Mouse (Mus musculus) CH12.LX (cell line): ENCODE data around the gene Atxn3. TPM values are rescaled to one million over a fixed set of nuclear protein-coding genes. Genes with fewer than 3 reads are reported as not detected.
A peak's percentile ranks its signal among the peaks of the same experiment; 100 is the strongest.

Experiments used
- DNase-seq: peaks from one replicate; pipeline ENCODE4 v3.0.0-alpha.2; 2013; ENCODE audit errors: extremely low read depth
- H3K27ac ChIP-seq: 2 replicates; pipeline ENCODE4 v1.5.1; 2012; ENCODE audit warnings: low read depth, mild to moderate bottlenecking, control low read depth, moderate library complexity; ENCODE audit not compliant: insufficient read depth
- H3K27me3 ChIP-seq: replicated peaks from 2 replicates; pipeline ENCODE3; 2012; ENCODE audit warnings: inconsistent platforms
- H3K36me3 ChIP-seq, 2 experiments: replicated peaks in 1 of 2; 2 replicates each; pipeline versions ENCODE3 to v1.6.1; 2012; ENCODE audit warnings: inconsistent platforms in 1 of 2, low read length in 1 of 2, mild to moderate bottlenecking in 1 of 2, mixed read lengths in 1 of 2, moderate library complexity in 1 of 2; ENCODE audit not compliant: control insufficient read depth in 1 of 2, insufficient read depth in 1 of 2
- H3K4me1 ChIP-seq, 2 experiments: 2 replicates each; pipeline ENCODE4 v1.6.1; 2012; ENCODE audit warnings: inconsistent platforms in 1 of 2, moderate library complexity in 1 of 2; ENCODE audit not compliant: insufficient read depth in 2 of 2, control insufficient read depth in 1 of 2
- H3K4me2 ChIP-seq: 2 replicates; pipeline ENCODE4 v1.6.1; 2012; ENCODE audit warnings: low read depth, mild to moderate bottlenecking, control low read depth; ENCODE audit not compliant: poor library complexity, insufficient read depth, severe bottlenecking
- H3K4me3 ChIP-seq, 3 experiments: fragments of 150-350 bp in 1 of 3; sonication (generic) in 1 of 3; replicated peaks in 1 of 3; 2 replicates each; pipeline versions ENCODE3 to v1.5.1; 2011 to 2012; ENCODE audit warnings: low read depth in 2 of 3, low read length in 2 of 3, mild to moderate bottlenecking in 2 of 3, moderate library complexity in 2 of 3, control low read depth in 1 of 3, improper control_type of control experiment in 1 of 3, inconsistent platforms in 1 of 3, mixed read lengths in 1 of 3; ENCODE audit not compliant: poor library complexity in 1 of 3
- H3K79me2 ChIP-seq: replicated peaks from 2 replicates; pipeline ENCODE4 v1.6.1; 2012; ENCODE audit warnings: mild to moderate bottlenecking, moderate library complexity; ENCODE audit not compliant: control insufficient read depth, poor library complexity, insufficient read depth, severe bottlenecking; ENCODE audit errors: extremely low read depth
- H3K9ac ChIP-seq: 2 replicates; pipeline ENCODE4 v1.6.1; 2012; ENCODE audit warnings: low read depth, mild to moderate bottlenecking, control low read depth, moderate library complexity; ENCODE audit not compliant: insufficient read depth
- H3K9me3 ChIP-seq: replicated peaks from 2 replicates; pipeline ENCODE3; 2012; ENCODE audit warnings: low read length, inconsistent platforms, mixed read lengths
- CHD2 ChIP-seq: IDR thresholded peaks from 2 replicates; pipeline ENCODE4 v1.6.1; 2011; ENCODE audit warnings: low read length, improper control_type of control experiment
- EP300 ChIP-seq: IDR thresholded peaks from 2 replicates; pipeline ENCODE4 v1.6.1; 2011; ENCODE audit warnings: low read length, improper control_type of control experiment
- JUN ChIP-seq: IDR thresholded peaks from 2 replicates; pipeline ENCODE4 v1.6.1; 2011; ENCODE audit warnings: low read depth, mild to moderate bottlenecking, low read length, improper control_type of control experiment, moderate library complexity; ENCODE audit not compliant: insufficient read depth
- KAT2A ChIP-seq: IDR thresholded peaks from 2 replicates; pipeline ENCODE4 v1.6.1; 2012; ENCODE audit warnings: low read length, improper control_type of control experiment, inconsistent platforms; ENCODE audit not compliant: insufficient replicate concordance
- MAFK ChIP-seq: IDR thresholded peaks from 2 replicates; pipeline ENCODE4 v1.6.1; 2011; ENCODE audit warnings: low read length, improper control_type of control experiment; ENCODE audit not compliant: insufficient replicate concordance
- MAX ChIP-seq: IDR thresholded peaks from 2 replicates; pipeline ENCODE4 v1.6.1; 2011; ENCODE audit warnings: low read length, improper control_type of control experiment
- MAZ ChIP-seq: IDR thresholded peaks from 2 replicates; pipeline ENCODE4 v1.6.1; 2012; ENCODE audit warnings: low read depth, mild to moderate bottlenecking, inconsistent platforms, low read length, improper control_type of control experiment, moderate library complexity
- MXI1 ChIP-seq: IDR thresholded peaks from 2 replicates; pipeline ENCODE4 v1.6.1; 2011; ENCODE audit warnings: mild to moderate bottlenecking, low read depth, low read length, improper control_type of control experiment
- NRF1 ChIP-seq: IDR thresholded peaks from 2 replicates; pipeline ENCODE4 v1.6.1; 2014; ENCODE audit warnings: low read depth, mild to moderate bottlenecking, inconsistent platforms, low read length, improper control_type of control experiment, moderate library complexity
- PAX5 ChIP-seq: IDR thresholded peaks from 2 replicates; pipeline ENCODE4 v1.6.1; 2012; ENCODE audit warnings: low read length, inconsistent platforms, mixed read lengths
- POLR2A ChIP-seq: IDR thresholded peaks from 2 replicates; pipeline ENCODE4 v1.6.1; 2011; ENCODE audit warnings: low read depth, mild to moderate bottlenecking, improper control_type of control experiment, low read length
- RAD21 ChIP-seq: IDR thresholded peaks from 2 replicates; pipeline ENCODE4 v1.6.1; 2011; ENCODE audit warnings: low read depth, mild to moderate bottlenecking, low read length, improper control_type of control experiment, moderate library complexity
- RCOR1 ChIP-seq: conservative IDR thresholded peaks from 2 replicates; pipeline ENCODE4 v1.6.1; 2012; ENCODE audit warnings: low read depth, mild to moderate bottlenecking, inconsistent platforms, low read length, improper control_type of control experiment
- TBP ChIP-seq: conservative IDR thresholded peaks from 2 replicates; pipeline ENCODE4 v1.6.1; 2011; ENCODE audit warnings: low read depth, low read length, improper control_type of control experiment
- TCF12 ChIP-seq: IDR thresholded peaks from 2 replicates; pipeline ENCODE4 v1.6.1; 2014; ENCODE audit warnings: low read depth, mild to moderate bottlenecking, inconsistent platforms, low read length, improper control_type of control experiment
- USF1 ChIP-seq: IDR thresholded peaks from 2 replicates; pipeline ENCODE4 v1.6.1; 2014; ENCODE audit warnings: low read depth, mild to moderate bottlenecking, inconsistent platforms, low read length, improper control_type of control experiment
- USF2 ChIP-seq: conservative IDR thresholded peaks from 2 replicates; pipeline ENCODE4 v1.6.1; 2011; ENCODE audit warnings: low read depth, low read length, improper control_type of control experiment
- ZMIZ1 ChIP-seq: IDR thresholded peaks from 2 replicates; pipeline ENCODE4 v1.6.1; 2012; ENCODE audit warnings: low read depth, mild to moderate bottlenecking, inconsistent platforms, low read length, improper control_type of control experiment
- ZNF384 ChIP-seq: IDR thresholded peaks from 2 replicates; pipeline ENCODE4 v1.6.1; 2012; ENCODE audit warnings: low read depth, low read length, improper control_type of control experiment, inconsistent platforms
- dilution Hi-C: fragments of 300-500 bp; cut with MboI; formaldehyde crosslinking; loops from 2 replicates; pipeline ENCODE4 v1.14.3; 2020; ENCODE audit warnings: low sequenced_read_pairs; ENCODE audit not compliant: extremely low pct_unique_long_range_greater_than_20kb, extremely low pct_ligation_motif_present
- in situ Hi-C: fragments of 300-500 bp; cut with MboI; formaldehyde crosslinking; loops from 3 replicates; pipeline ENCODE4 v1.14.3; 2019; ENCODE audit warnings: low sequenced_read_pairs, low pct_ligation_motif_present, low pct_unique_long_range_greater_than_20kb, mixed read lengths
- polyA plus RNA-seq: library from polyadenylated mRNA; unstranded; fragments of >175 nt; gene quantifications from 2 replicates; pipeline ENCODE4 v1.2.1, GENCODE M21; 2012; ENCODE audit warnings: low read depth; ENCODE audit not compliant: insufficient read length
- total RNA-seq, 2 experiments: library from RNA; depleted of rRNA; stranded (reverse); fragments of 300-350 nt in 1 of 2; fragments of >200 nt in 1 of 2; gene quantifications; 2 replicates each; pipeline ENCODE4 v1.2.3; 2012 to 2014

The Atxn3 gene
- total and polyA plus RNA-seq, 3 experiments = 10.8 to 24.4 (median 21.8) TPM

- dilution Hi-C loops = no loop called here
These were observed 20.5 kb upstream of the Atxn3 start for GRCm38 (mm10) chr12:101978588-101978987.

GRCm38 (mm10) chr12:101978162-101978561, 20.1 kb upstream of the Atxn3 start:
- H3K9ac ChIP-seq = peak overlapping the region; percentile 1; the same call in 1 of the 2 replicates
- H3K36me3 ChIP-seq = peaks cover 14 to 28% of the 10 kb centered on the region in 2 experiments
- peak overlapping the region in 1 of 3 experiments; percentile 25 for H3K4me3 ChIP-seq
- TF ChIP-seq USF1 (peak; percentile 54), MXI1 (no peak), USF2 (peak; percentile 51), MAZ (no peak), ZNF384 (no peak), JUN (no peak), POLR2A (no peak), PAX5 (no peak), RCOR1 (no peak), RAD21 (no peak), CHD2 (no peak), TBP (no peak), KAT2A (no peak), MAX (no peak), MAFK (no peak)
- H3K4me2 ChIP-seq = peak overlapping the region; percentile 91
- DNase-seq = peak; percentile 34
- H3K27ac ChIP-seq = peak overlapping the region; percentile 79
- no peaks in the 10 kb centered on the region for H3K27me3 ChIP-seq
- dilution Hi-C loops = no loop called here
- no peaks in the 10 kb centered on the region for H3K9me3 ChIP-seq
- H3K4me1 ChIP-seq = peaks cover 4 to 44% of the 10 kb centered on the region in 2 experiments; a peak in 2 of 4 replicates
- in situ Hi-C loops = no loop called here
- H3K79me2 ChIP-seq = peaks cover 60% of the 10 kb centered on the region

More at GRCm38 (mm10) chr12:101978588-101978987, 20.5 kb upstream of the Atxn3 start:
- peak overlapping the region in 1 of 3 experiments; percentile 25 for H3K4me3 ChIP-seq
- DNase-seq = no peak
- H3K9ac ChIP-seq = 0 out of 2 replicates have a peak overlapping the region, but pooled peaks have one; percentile 1
- H3K4me1 ChIP-seq = peaks cover 4 to 40% of the 10 kb centered on the region in 2 experiments; a peak in 2 of 4 replicates
- TF ChIP-seq EP300 (peak; percentile 56; the same call in 1 of the 2 replicates), POLR2A (no peak), TCF12 (0 out of 2 replicates have a peak, but pooled peaks have one; percentile 11), MAFK (no peak), NRF1 (no peak), ZMIZ1 (no peak), ZNF384 (peak; percentile 72)
- peak overlapping the region; percentile 91 for H3K4me2 ChIP-seq
- H3K27ac ChIP-seq = peak overlapping the region; percentile 79; the same call in 1 of the 2 replicates
- in situ Hi-C loops = no loop called here
- peaks cover 56% of the 10 kb centered on the region for H3K79me2 ChIP-seq
- H3K36me3 ChIP-seq = peaks cover 16 to 28% of the 10 kb centered on the region in 2 experiments
- no peaks in the 10 kb centered on the region for H3K9me3 ChIP-seq
- H3K27me3 ChIP-seq = no peaks in the 10 kb centered on the region
